Mouse (Mus musculus): Measurements from ENCODE around the gene Xpa.

Gene Xpa

DNA sequence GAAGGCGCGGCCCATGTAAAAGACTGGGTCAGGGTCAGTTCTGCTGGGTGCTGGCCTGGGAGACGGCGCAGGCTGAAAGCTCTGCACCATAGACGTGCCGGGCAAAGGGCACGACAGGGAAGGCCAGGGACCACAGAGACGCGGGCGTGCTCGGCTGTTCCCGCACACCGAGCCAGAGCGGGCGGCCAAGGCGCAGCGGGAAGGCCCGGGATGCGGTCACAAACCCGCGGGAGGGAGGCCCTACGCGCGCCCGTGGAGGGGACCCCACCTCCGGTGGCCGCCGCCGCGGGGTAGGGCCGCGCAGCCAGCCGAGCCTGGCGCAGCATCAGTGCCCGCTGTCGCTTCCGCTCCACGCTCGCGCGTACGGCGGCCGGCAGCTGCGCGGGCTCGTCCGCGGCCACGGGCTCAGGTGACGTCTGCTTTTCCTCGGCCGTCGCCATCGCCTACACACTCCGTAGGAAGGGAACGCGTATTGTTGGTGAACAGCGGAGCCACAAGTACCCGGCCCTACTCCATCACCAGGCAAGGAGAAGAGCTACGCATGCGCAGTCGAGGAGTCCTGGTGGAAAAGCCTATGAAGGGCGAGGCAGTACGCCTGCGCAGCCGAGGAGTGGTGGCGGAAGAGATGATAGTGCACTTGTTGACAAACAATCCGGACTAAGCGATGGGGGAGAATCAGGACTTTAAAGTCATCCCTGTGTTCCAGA lies at the start of gene Xpa:
Xpa (minus strand) TSS at position 531 of the 707 bp plus-strand sequence.
- DNase-seq, result peak; percentile 93

DNA sequence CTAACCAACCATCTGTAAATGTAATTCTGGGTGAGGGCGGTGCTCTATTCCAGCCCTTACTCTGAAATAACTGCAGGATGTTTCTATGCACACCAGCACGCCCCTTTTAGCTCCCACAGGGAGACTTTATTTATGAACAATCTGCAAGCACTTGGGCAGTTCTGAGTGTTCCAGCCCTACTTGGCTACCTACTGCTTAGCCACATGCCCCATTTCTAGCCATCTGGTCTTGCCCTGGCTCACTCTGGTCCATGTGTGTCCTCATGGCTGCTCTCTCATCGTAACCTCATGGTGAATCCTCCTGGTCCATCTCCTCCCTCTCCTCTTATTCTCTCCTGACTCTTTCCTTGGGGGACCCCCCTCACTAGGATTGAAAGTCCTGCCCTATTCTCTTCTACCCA lies 39.8 kb upstream of the Xpa start:
- DNase-seq, result no peak

DNA sequence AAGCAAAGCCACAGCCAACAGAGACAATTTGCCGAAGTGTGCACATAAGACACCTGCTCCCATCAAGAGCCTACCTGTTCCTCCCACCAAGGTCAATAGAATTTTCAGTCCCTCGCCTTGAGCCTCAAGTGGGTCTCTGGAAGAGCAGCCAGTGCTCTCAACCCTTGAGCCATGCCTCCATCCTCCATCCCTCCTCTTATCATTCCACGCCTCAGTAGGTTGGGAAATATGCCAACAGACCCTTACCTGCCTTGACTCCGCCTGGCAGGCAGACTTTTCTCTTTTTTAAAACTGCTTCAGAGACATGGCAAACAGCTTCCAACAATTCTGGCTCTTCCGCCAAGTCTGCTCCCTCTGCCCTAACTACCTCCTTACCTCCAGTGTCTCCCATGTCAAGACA lies 38.6 kb upstream of the Xpa start:
- no peak for DNase-seq

DNA sequence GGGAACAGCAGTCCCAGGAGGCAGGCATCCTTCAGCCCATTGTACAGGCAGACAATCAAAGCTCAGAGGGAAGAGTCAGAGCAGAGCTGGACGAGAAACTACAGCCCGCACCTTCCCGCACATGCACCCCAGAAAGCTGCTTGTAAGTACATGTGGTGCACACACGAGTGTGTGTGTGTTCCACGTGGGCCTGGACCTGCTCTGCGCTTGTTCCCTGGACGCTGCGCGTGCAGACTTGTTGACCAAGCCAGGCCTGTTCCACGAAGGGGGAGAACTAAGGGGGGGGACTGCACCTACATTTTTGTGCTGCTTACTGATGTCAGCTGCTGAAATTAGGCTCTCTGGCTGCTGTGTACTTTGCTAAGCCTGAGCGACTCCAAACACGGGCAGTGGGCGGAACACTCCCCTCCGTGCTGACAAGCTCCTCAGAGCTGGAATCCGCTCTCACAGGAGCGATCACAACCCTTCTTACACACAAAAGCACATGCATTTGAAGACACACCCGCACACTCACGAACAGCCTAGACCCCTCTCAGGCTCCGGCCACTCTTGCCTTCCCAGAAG lies 30.9 kb upstream of the Xpa start:
- no peak for DNase-seq

DNA sequence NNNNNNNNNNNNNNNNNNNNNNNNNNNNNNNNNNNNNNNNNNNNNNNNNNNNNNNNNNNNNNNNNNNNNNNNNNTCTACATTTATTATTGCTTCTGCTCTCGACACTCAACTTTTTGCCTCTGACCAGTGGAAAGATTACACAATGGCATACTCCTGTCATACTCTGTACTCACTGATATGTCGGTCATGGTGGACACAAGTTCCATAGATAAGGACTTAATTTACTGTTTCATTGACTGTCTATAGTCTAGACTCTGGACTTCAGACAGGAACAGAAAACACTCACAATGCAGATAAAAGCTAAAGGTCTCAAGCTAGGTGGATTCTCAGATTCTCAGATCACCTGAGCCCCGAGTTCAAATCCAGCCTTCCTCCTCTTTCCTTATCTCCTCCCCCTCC lies 25.0 kb upstream of the Xpa start:
- DNase-seq, result no peak

DNA sequence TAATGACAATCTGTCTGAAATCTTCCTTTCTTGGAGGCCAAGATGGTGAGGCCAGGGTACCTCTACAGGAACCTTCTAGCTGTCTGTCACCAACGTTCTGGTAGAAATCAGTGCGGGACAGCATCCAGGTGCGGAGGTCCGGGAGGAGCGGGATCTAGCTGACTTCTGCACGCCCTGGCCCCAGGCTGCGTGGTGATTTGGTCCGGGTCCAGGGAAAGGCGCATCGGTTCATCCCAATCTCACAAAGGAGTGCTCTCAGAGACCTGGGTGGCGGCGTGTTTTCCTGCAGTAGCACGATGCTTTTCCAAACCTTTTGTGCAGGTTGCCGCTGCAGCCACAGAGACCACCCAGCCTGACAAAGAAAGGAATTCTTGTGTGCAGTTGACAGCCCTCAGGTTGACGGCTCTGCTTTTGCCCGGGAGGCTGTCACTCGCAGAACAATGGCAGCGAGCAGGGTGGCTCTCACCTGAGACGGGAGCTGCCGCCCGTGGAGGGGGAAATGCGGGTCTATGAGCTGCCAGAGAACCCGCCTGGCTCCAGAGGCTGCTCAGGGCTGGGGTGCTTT lies 6.5 kb upstream of the Xpa start:
- DNase-seq, result no peak

DNA sequence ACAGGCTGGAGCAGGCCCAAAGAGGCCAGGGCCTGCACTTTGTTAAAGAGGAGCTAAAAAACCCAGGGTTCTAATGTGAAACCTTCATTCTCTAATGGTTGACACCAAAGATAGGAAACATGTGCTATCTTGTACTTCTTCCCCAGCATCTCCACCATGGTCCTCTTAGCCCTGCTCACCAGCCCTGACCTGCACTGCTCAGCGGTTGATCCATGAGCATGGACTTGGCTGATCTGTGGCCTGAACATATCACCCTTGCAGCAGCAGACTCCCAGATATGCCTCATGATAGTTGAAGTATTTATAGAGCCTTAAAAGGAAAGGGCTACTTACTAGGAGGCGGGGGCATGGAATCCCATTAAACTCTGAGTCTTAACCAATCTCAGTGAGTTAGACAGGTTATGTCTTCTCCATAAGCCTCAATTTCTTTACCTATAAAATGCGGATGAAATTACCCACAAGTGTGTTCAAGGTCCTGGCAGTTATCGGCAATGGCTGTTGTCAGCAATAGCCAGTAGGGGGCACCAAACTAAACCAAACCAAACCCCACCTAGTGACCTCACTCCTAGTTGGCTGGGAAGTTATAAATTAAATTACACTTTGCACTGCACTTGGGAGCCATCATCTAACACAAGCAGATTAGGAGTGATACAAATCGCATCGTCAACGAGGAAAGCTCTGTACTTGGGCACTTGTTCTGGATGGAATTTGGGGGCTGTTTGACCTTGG lies 5.9 kb upstream of the Xpa start:
- peak; percentile 62 for DNase-seq

DNA sequence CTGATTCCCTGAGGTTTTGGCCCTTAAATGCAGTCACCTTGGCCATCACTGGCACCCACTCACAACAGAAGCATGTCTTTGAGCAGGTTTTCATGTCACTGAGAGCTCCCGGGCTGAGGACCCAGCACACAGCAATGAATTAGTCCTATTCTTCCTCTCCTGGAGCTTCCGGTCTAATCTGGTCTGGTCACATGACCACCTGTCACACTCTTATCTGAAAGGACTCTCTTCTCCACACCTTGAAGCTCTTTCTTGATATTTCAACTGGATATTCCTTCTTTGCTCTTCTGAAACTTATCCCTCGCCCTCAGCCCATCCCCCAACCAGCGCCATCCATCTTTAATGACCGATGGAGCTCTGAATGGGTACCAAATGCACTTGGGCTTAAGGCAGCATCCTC lies 2.0 kb upstream of the Xpa start:
- no peak for DNase-seq

DNA sequence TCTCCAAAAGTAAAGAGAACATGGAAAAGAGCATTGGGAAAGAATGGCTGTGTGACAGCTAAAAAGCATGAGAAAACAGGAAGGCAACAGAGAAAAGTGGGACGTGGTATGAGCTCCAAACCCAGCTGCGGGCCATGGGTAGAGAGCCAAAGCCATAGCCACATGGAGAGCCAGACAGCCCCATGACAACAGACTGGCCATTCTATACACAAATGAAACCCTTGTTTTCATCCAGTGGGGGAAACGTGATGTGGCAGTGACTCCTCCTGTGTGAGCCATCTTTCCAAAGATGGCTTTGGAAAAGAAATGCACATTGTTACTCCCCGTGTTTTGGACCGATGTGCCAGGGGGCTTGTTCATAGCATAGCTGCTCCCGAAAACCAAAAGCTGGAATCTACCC lies 402 bp upstream of the Xpa start:
- DNase-seq, result no peak

DNA sequence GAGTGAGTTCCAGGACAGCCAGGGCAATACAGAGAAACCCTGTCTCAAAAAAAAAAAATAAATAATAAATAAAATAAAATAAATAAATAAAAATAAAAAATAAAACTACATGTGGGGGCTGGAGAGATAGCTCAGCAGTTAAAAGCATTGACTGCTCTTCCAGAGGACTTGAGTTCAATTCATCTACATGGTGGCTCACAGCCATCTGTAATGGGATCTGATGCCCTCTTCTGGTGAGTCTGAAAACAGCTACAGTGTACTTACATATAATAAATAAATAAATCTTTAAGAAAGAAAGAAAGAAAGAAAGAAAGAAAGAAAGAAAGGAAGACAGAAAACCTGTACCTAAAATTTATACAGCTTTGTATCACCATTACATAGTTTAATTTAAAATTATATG lies 4.1 kb downstream of the Xpa start:
- peak; percentile 37 for DNase-seq

DNA sequence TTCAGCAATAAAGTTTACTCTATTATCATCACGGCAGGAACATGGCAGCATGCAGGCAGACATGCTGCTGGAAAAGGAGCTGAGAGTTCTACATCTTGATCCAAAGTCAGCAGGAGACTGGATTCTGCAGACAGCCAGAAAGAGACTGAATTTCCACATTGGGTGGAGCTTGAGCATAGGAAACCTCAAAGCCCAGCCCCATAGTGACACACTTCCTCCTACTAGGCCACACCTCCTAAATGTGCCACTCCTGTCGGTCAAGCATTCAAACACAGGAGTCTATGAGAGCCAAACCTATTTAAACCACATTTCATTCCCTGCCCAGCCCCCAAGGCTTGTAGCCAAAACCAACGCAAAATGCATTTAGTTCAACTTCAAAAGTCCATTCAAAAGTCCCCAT lies 9.6 kb downstream of the Xpa start:
- no peak for DNase-seq

DNA sequence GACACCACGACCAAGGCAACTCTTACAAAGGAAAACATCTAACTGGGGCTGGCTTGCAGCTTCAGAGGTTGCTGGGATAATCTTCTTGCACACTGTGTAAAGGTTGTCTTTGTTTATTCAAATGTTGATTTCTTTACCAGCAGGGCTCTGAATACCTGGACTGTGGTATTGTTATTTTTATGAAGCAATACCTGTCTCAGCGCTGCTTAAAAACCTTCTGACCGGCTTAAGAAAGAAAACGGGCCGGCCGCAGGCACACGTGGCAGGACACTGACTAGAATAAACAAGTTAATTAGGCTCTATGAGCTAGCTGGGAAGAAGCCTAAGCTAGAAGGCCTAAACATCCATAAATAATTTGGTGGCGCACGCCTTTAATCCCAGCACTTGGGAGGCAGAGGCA lies 10.2 kb downstream of the Xpa start:
- no peak for DNase-seq

DNA sequence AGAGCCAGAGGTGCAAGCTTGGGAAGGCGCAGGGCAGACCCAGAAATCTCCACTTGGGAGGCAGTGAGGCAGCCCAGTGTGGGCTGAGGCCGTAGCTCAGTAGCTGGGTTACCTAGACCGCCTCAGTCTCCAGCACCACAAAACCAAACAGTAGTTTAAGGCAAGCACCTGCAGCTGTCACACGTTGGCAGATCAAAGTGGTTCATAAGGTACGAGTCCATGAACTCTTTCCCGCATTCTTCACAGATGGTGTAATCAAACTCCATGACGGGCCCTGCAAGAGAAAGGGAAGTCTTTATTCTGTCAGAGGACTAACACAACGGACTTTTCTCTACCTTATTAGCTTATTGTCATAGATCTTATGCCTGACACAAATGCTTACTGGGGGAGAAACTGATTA lies 10.7 kb downstream of the Xpa start:
- no peak for DNase-seq

DNA sequence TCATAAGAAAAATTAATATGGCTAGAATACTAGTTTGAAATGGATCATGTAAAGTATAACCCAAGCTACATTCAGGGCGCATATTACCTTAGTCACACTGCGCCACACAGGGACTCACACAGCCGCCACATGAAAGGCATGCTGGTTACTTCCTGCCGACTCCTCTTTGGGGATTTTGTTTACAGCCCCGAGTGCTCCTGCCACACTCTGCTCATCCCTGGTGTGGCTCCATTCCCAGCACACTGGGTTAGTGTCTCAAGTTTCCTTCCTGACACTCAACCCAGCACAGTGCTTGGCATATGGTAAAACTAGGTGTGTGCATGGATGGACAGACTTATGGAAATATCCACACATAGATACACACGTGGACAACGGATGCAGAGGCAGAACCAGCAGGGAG lies 13.9 kb downstream of the Xpa start:
- DNase-seq, result peak; percentile 32

DNA sequence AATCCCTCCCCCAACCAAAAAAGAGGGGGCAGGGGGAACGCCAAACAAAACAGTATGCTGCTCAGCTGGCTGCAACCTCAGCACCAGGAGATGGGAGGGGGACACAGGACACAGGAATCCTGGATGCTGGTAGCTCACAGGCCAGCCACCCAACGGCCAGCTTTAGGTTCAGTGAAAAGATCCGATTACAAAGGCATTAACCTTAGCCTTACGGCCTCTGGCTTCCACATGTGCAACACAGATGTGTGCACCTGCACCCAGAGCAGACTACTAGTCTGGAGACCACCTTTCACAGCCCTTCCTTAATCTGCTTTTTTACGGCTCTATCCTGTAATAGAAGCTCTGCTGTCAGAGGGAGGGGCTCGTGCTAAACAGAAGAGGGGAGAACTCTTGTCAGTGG lies 14.9 kb downstream of the Xpa start:
- DNase-seq, result no peak

DNA sequence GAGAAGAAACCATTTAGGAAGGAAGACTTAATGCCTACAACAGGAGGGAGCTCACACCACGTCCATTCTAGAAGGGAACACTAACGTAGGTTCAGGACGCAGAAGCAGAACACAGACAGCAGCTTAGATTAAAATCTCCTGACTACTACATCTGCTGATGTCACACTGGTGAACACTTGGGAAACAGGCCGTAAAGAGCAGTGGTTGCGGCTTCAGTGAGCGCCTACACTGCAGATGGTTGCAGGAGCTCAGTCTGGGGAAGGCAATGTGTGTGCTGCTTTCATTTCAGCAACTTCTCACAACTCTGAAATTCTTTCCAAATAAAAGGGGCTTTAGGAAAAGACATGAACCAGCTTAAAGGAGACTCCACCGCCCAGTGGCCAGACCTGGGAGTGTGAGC lies 18.6 kb downstream of the Xpa start:
- no peak for DNase-seq

DNA sequence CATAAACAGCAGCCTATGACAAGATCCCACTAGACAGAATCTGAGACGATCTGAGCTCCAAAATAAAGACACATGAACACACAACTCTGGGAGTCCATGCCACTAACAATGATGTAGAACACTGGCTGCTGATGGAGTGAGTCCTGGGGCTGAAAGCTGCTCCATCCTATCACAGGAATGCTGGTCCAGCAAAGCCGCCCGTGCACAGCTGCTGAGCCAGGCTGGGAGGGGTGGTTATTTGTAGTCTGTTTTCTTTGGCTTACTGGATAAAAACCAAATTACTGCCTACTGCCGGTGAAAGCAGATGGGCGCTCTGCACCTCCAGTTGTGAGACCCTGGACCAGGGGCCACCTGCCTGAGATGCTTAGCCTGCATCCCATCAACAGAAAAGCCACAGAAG lies 19.1 kb downstream of the Xpa start:
- no peak for DNase-seq

DNA sequence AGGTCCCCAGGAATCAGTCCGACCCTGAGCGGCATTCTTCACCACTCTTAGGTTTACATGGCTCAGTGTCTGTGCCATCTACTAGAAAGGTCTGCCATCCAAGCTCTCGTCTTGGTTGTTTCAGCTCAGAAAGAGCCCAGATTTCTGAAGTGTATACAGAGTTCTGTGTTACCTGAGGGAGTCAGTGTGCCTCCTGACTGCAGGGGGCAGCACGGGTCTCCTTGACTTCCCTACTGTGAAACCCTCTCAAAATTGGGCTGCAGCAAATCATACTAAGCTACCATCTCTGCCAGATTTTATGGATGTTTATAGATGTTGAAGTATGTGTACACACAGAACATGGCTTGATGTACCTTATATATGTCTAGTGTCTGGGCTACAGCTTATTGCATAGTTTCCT lies 19.8 kb downstream of the Xpa start:
- peak; percentile 27 for DNase-seq

DNA sequence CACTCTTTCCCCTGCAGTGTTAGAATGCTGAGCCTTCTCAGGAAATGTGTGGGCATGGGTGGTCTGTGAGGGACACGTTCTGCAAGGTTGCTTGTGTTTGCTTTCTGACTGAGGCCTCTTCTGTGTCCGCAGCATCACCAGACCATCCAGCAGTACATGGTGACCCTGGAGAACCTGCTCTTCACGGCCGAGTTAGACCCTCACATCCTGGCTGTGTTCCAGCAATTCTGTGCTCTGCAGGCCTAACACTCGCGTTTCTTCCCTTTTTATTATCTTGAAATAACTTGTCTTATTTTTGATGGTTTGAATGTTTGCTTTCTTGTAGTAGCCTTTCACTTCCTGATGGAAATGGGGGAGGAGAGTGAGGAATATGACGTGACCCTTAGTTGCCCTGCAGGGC lies 24.4 kb downstream of the Xpa start:
- no peak for DNase-seq

DNA sequence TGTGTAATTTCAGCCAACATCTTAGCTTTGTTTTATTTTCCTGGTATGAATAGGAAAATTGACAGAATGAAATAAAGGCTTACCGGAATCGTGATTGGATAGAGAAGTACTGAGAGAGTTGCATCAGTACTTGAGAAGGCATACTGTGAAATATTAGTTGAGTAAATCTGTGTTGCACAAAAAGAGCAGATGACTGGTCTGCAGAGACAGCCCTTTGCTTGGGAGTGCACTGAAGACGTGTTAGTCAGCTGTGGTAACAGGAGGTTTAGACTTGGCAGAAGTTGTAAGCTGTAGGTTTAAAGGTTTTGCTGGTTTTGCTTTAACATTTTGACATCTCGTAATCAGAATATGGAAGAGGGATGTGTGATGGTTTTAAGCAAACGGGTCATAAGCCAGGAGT lies 30.3 kb downstream of the Xpa start:
- no peak for DNase-seq

DNA sequence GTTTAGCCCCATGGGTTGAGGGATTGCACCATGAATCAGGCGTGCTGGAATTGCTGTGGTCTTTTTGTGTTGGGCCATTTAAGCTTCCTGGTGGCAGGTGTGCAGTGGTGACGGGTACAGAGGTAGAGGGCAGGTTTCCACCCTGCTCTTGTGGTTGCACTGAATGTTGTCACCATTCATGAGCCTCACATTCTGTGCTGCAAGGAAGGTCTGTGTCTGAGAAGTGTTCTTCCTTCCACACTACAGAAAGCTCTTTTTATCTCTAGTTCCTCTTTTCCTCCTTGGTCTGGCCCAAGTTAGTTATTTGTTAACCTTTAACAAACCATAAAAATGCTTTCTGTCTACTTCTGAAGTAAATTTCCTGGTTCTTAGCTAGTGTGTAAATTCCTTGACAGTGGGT lies 32.1 kb downstream of the Xpa start:
- DNase-seq, result no peak

DNA sequence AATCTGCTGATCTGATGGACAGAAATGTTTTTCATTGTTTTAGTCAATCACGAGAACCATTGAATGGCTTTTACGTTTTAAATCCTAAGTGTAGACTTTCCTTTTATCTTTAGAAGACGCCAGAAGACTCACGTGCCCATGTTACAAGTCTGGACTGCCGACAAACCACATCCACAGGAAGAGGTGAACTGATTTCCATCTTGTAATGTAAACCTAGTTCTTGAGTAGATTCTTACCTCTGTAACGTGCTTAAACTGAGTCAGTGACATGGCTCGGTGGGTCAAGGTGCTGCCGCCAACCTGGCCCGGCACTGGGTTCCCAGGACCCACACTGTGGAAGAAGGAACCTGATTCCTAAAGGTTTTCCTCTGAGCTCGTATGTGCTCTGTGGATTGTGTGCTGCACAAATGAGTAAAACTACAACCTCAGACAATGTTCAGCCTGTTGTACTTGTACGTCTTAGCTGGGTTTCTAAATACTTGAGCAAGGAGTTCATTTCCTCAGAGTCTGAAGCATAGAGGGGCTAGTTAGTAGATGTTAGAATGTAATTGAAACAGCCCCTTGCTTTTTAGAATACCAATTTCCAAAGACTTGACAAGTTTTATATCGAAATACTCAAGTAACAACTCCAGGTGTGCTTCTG lies 44.1 kb downstream of the Xpa start:
- peak; percentile 22 for DNase-seq

DNA sequence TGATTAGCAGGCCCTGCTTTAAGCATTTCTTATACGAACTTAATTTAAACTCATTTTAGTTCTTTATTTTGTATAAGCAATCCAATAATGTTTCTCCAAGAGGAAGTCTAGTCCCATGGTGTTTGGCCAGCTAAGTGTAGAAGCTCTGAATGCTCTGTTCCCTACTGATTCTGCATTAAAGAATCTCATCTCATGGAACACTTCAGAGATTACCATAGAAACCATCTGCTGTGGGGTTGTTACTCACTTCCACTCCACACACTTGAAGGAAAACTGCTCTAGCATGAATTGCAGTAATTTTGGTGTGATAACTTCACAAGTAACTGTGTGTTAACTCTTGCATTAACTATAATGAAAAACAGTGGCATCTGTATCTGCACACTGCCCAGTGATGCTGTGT lies 49.2 kb downstream of the Xpa start:
- no peak for DNase-seq

DNA sequence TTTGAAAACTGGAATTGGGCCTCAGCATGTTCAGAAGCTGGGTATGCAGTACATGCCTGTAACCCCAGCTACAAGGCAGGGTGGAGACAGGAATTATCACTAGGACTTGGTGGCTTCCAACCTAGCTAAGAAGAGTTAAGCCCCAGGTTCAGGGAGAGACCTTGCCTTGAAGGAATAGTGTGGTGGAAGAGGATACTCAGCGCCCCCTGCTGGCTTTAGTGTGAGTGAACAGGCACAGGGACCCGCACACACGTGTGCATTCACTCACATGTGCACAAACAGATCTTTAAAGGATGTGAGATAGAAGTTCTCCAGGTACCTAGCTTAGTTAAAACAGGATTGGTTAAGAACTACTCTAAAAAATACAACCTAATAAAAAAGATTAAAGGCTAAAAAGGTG lies 51.8 kb downstream of the Xpa start:
- peak; percentile 28 for DNase-seq
